Mouse (Mus musculus) urinary bladder, adult 2 months (tissue): ENCODE data around the gene Susd3. TPM values are rescaled to one million over a fixed set of nuclear protein-coding genes. Genes with fewer than 3 reads are reported as not detected.

Source experiments
- DNase-seq: peaks from one replicate; pipeline ENCODE4 v3.0.0; 2022; ENCODE audit warnings: low spot score
- polyA plus RNA-seq: library from polyadenylated mRNA; depleted of rRNA; stranded (reverse); fragments of >200 nt; gene quantifications from 2 replicates; pipeline ENCODE4 v1.2.3, GENCODE M21; 2012; rRNA removed

Susd3 gene
- polyA plus RNA-seq, 1 experiment: 2.6 TPM

GRCm38 (mm10) chr13:49187288-49188218, 61.0 kb downstream of the Susd3 start, which contains the start of gene Ninj1:
Gene Ninj1 (plus strand): TSS chr13:49187485.
- peak; percentile 75 for DNase-seq

- no peak for DNase-seq
These were observed 61.7 kb downstream of the Susd3 start for GRCm38 (mm10) chr13:49186798-49187287.

GRCm38 (mm10) chr13:49183646-49184045, 64.9 kb downstream of the Susd3 start:
- DNase-seq: no peak

- no peak for DNase-seq
These were observed 65.3 kb downstream of the Susd3 start for GRCm38 (mm10) chr13:49183161-49183560.

- DNase-seq: no peak
These were observed 67.0 kb downstream of the Susd3 start for GRCm38 (mm10) chr13:49181411-49181984.

GRCm38 (mm10) chr13:49180691-49181090, 67.8 kb downstream of the Susd3 start:
- DNase-seq: no peak

Other genes with a start within 250 kb of the Susd3 start
- 14.9 and 28.9 TPM in 2 replicates for gene Wnk2, start 100.7 kb downstream of the Susd3 start, polyA plus RNA-seq
- gene Ninj1, start 61.2 kb downstream of the Susd3 start, polyA plus RNA-seq: 115 and 126 TPM in 2 replicates
- 68.5 and 87.0 TPM in 2 replicates for gene Card19, start 32.7 kb downstream of the Susd3 start, polyA plus RNA-seq
- 6.2 and 7.2 TPM in 2 replicates for gene Fgd3, start 71.6 kb upstream of the Susd3 start, polyA plus RNA-seq
- gene Bicd2, start 92.9 kb upstream of the Susd3 start, polyA plus RNA-seq: 41.8 and 47.8 TPM in 2 replicates
- gene Ippk, start 172.5 kb upstream of the Susd3 start, polyA plus RNA-seq: 10.0 and 12.4 TPM in 2 replicates
- 0.14 and 0.25 TPM in 2 replicates for gene Tes3-ps, start 244.6 kb upstream of the Susd3 start, polyA plus RNA-seq